Mouse (Mus musculus) cortical plate, adult 2 months (tissue): ENCODE data around the gene Arhgef7.

Experiments used
- CTCF ChIP-seq: fragments of 200-500 bp; IDR thresholded peaks from 2 replicates; pipeline ENCODE4 v1.5.1; 2011; ENCODE audit warnings: mild to moderate bottlenecking, control low read depth, low read length; ENCODE audit not compliant: insufficient read depth; ENCODE audit errors: extremely low read depth
- POLR2A ChIP-seq: fragments of 200-500 bp; IDR thresholded peaks from 2 replicates; pipeline ENCODE4 v1.6.1; 2011; ENCODE audit warnings: mild to moderate bottlenecking, low read length, control low read depth; ENCODE audit not compliant: insufficient read depth; ENCODE audit errors: extremely low read depth

DNA sequence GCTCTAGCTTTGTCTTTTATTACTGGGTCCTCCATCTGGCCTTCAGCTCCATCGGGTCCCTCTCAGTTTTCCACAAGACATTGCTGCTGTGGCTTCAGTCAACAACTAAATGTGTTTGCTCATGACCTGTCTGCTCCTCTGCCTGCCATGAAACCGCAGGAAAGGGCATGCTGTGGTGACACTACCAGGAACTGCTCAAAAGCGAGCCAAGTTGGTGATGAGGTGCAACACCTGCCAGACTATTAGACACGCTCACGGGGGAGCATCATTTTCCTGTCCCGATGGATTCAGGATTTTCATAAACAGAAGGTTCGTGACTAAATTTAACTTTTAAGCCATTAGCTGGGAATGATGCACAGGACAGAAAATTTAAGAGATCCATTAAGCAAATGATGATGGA, 43.0 kb upstream of the Arhgef7 start:
- TF ChIP-seq CTCF (no peak), POLR2A (no peak)
